Comparison of ENCODE assay signal across 8 mouse cellular contexts in genomic region chr5:140704378-140705251, GRCm38 (mm10). TPM values are rescaled to one million over a fixed set of nuclear protein-coding genes. Genes with fewer than 3 reads are reported as not detected.
A peak's percentile ranks its signal among the peaks of the same experiment; 100 is the strongest.
DNase-seq lines count a peak whose midpoint lies in the region; ATAC-seq and TF ChIP-seq lines count a peak whose summit lies in the region.

Brat1 (plus strand) TSS chr5:140705011.

- peaks cover 0 to 20% of the 10 kb centered on the region in 2 experiments; a peak in 2 of 4 replicates for H3K36me3 ChIP-seq in MEL (ENCODE audit: control insufficient read depth in 1 of 2, insufficient read depth in 2 of 2, low read length in 2 of 2)
- H3K36me3 ChIP-seq in forebrain, postnatal 0 days (ENCODE audit: insufficient read depth): peaks cover 4% of the 10 kb centered on the region; the same call in 1 of the 2 replicates
- H3K36me3 ChIP-seq in lung, embryonic 15.5 days: peaks cover 15% of the 10 kb centered on the region; the same call in 1 of the 2 replicates

- peak; percentile 100 for DNase-seq in MEL (ENCODE audit: low read depth, low spot score)
- DNase-seq in cerebellum, adult 2 months: peak; percentile 100
- peak; percentile 99 for DNase-seq in forebrain, postnatal 0 days
- peak; percentile 100 for DNase-seq in heart, postnatal 4 days
- DNase-seq in layer of hippocampus, adult 8-10 months (ENCODE audit: low spot score in 2 of 2): peak; percentile 100
- DNase-seq in ovary, adult 18-20 months (ENCODE audit: low spot score): peak; percentile 100
- DNase-seq in thymus, postnatal 0 days (ENCODE audit: low spot score): peak; percentile 100

- under 1% methylated on average over 69 of the region's 69 CpGs for WGBS in cerebellum, adult 2 months
- 2% methylated on average over 68 of the region's 69 CpGs for WGBS in forebrain, postnatal 0 days
- WGBS in lung, embryonic 15.5 days: under 1% methylated on average over 69 of the region's 69 CpGs

- no peak for TF ChIP-seq CTCF in MEL (IDR thresholded peaks at IDR 0.05 in 2 of 3, conservative IDR thresholded peaks at IDR 0.05 in 1 of 3; ENCODE audit: control insufficient read depth in 1 of 3, insufficient read depth in 1 of 3, low read depth in 2 of 3, low read length in 3 of 3, poor library complexity in 1 of 3, severe bottlenecking in 1 of 3)
- TF ChIP-seq CTCF in cerebellum, adult 2 months (IDR thresholded peaks at IDR 0.05; ENCODE audit: borderline replicate concordance, insufficient read depth, low read depth, low read length): no peak
- TF ChIP-seq CTCF in forebrain, postnatal 0 days (IDR thresholded peaks at IDR 0.05; ENCODE audit: low read depth): peak; percentile 7; the same call in 1 of the 2 replicates

- H3K79me2 ChIP-seq in MEL (ENCODE audit: control insufficient read depth, insufficient read depth, low read length, poor library complexity): peaks cover 4% of the 10 kb centered on the region; the same call in 1 of the 2 replicates

- peak; percentile 78 to 86 for TF ChIP-seq POLR2A in MEL (IDR thresholded peaks at IDR 0.05; ENCODE audit: control insufficient read depth in 1 of 2, insufficient read depth in 1 of 2, low read depth in 1 of 2, low read length in 2 of 2, poor library complexity in 1 of 2)
- TF ChIP-seq POLR2A in cerebellum, adult 2 months (IDR thresholded peaks at IDR 0.05; ENCODE audit: borderline replicate concordance, insufficient read depth, low read length): peak; percentile 90

- peak within 1 kb of the TSS; percentile 88 for H3K27ac ChIP-seq in MEL (ENCODE audit: control insufficient read depth, low read depth, low read length)
- H3K27ac ChIP-seq in cerebellum, adult 2 months (ENCODE audit: insufficient read depth, low read length): peak within 1 kb of the TSS; percentile 40
- peak within 1 kb of the TSS; percentile 87 for H3K27ac ChIP-seq in forebrain, postnatal 0 days (ENCODE audit: low read depth, low read length)
- H3K27ac ChIP-seq in lung, embryonic 15.5 days: peak within 1 kb of the TSS; percentile 95

- peak within 1 kb of the TSS; percentile 78 for H3K9ac ChIP-seq in MEL (ENCODE audit: control insufficient read depth, low read depth, low read length, poor library complexity, severe bottlenecking)
- H3K9ac ChIP-seq in forebrain, postnatal 0 days: peak within 1 kb of the TSS; percentile 72
- H3K9ac ChIP-seq in lung, embryonic 15.5 days: peak within 1 kb of the TSS; percentile 71

- no peaks in the 10 kb centered on the region for H3K9me3 ChIP-seq in MEL (replicated peaks; ENCODE audit: insufficient read depth, low read length)
- H3K9me3 ChIP-seq in forebrain, postnatal 0 days (ENCODE audit: low read length): no peaks in the 10 kb centered on the region
- H3K9me3 ChIP-seq in lung, embryonic 15.5 days: no peaks in the 10 kb centered on the region

- no peak for TF ChIP-seq EP300 in MEL (IDR thresholded peaks at IDR 0.05; ENCODE audit: low read depth in 1 of 2, low read length in 2 of 2)

- H3K27me3 ChIP-seq in MEL (ENCODE audit: control insufficient read depth in 1 of 2, insufficient read depth in 2 of 2, low read length in 2 of 2): no peaks in the 10 kb centered on the region
- no peaks in the 10 kb centered on the region for H3K27me3 ChIP-seq in cerebellum, adult 2 months (ENCODE audit: control insufficient read depth, insufficient read depth, low read length)
- no peaks in the 10 kb centered on the region for H3K27me3 ChIP-seq in forebrain, postnatal 0 days (ENCODE audit: insufficient read depth, low read length)
- H3K27me3 ChIP-seq in lung, embryonic 15.5 days: no peaks in the 10 kb centered on the region

- no peak for TF ChIP-seq RAD21 in MEL (IDR thresholded peaks at IDR 0.05; ENCODE audit: low read depth, low read length)

- peak within 1 kb of the TSS; percentile 84 for H3K4me2 ChIP-seq in forebrain, postnatal 0 days (ENCODE audit: low read depth)
- peak within 1 kb of the TSS; percentile 76 for H3K4me2 ChIP-seq in lung, embryonic 15.5 days

- ATAC-seq in forebrain, postnatal 0 days: peak; percentile 94
- ATAC-seq in lung, embryonic 15.5 days (ENCODE audit: borderline replicate concordance, extremely low read depth, low FRiP score, low TSS enrichment): peak; percentile 93

- H3K4me1 ChIP-seq in MEL (ENCODE audit: control insufficient read depth in 1 of 2, insufficient read depth in 2 of 2, low read length in 2 of 2): peaks cover 0 to 19% of the 10 kb centered on the region in 2 experiments; a peak in 3 of 4 replicates
- peaks cover 8% of the 10 kb centered on the region for H3K4me1 ChIP-seq in cerebellum, adult 2 months (ENCODE audit: control insufficient read depth, insufficient read depth, low read length)
- H3K4me1 ChIP-seq in forebrain, postnatal 0 days (ENCODE audit: insufficient read depth): peaks cover 11% of the 10 kb centered on the region
- H3K4me1 ChIP-seq in lung, embryonic 15.5 days: peaks cover 44% of the 10 kb centered on the region

- peak within 1 kb of the TSS; percentile 73 to 96 for H3K4me3 ChIP-seq in MEL (ENCODE audit: control insufficient read depth in 1 of 2, insufficient read depth in 1 of 2, low read depth in 2 of 2, low read length in 2 of 2)
- H3K4me3 ChIP-seq in cerebellum, adult 2 months (replicated peaks; ENCODE audit: insufficient read depth, low read depth, low read length): peak within 1 kb of the TSS; percentile 64
- peak within 1 kb of the TSS; percentile 71 for H3K4me3 ChIP-seq in forebrain, postnatal 0 days (ENCODE audit: low read depth, low read length)
- H3K4me3 ChIP-seq in lung, embryonic 15.5 days: peak within 1 kb of the TSS; percentile 58

TF ChIP-seq in MEL, 35 proteins besides CTCF, POLR2A, EP300 and RAD21 (continues in another document):
- no peak for TF ChIP-seq RCOR1 (IDR thresholded peaks at IDR 0.05; ENCODE audit: low read depth, low read length)
- peak; percentile 87 for TF ChIP-seq MYC (IDR thresholded peaks at IDR 0.05; ENCODE audit: low read depth, low read length)
- TF ChIP-seq UBTF (IDR thresholded peaks at IDR 0.05; ENCODE audit: borderline replicate concordance, insufficient read depth, low read depth, low read length): no peak
- no peak for TF ChIP-seq JUND (IDR thresholded peaks at IDR 0.05; ENCODE audit: low read depth, low read length)
- peak; percentile 95 for TF ChIP-seq USF1 (IDR thresholded peaks at IDR 0.05; ENCODE audit: low read depth, low read length)
- no peak for TF ChIP-seq TAL1 (IDR thresholded peaks at IDR 0.05; ENCODE audit: low read length)
- no peak for TF ChIP-seq MYB (IDR thresholded peaks at IDR 0.05; ENCODE audit: low read depth, low read length)
- no peak for TF ChIP-seq ZC3H11A (IDR thresholded peaks at IDR 0.05; ENCODE audit: low read depth, low read length)
- TF ChIP-seq POLR2AphosphoS5 (IDR thresholded peaks at IDR 0.05; ENCODE audit: borderline replicate concordance, low read depth, low read length): no peak
- TF ChIP-seq ZKSCAN1 (IDR thresholded peaks at IDR 0.05; ENCODE audit: low read depth, low read length): no peak
- TF ChIP-seq NELFE (IDR thresholded peaks at IDR 0.05; ENCODE audit: low read depth, low read length): peak; percentile 77
- TF ChIP-seq MAFK (IDR thresholded peaks at IDR 0.05; ENCODE audit: borderline replicate concordance, low read depth, low read length): no peak
- TF ChIP-seq HCFC1 (IDR thresholded peaks at IDR 0.05; ENCODE audit: low read depth, low read length): peak; percentile 84
- peak; percentile 71; the same call in 1 of the 2 replicates for TF ChIP-seq MAZ (IDR thresholded peaks at IDR 0.05; ENCODE audit: low read depth, low read length)
- peak; percentile 95 for TF ChIP-seq MXI1 (IDR thresholded peaks at IDR 0.05; ENCODE audit: low read depth, low read length)
- TF ChIP-seq ELF1 (IDR thresholded peaks at IDR 0.05; ENCODE audit: low read depth, low read length): peak; percentile 82
- TF ChIP-seq ETS1 (IDR thresholded peaks at IDR 0.05; ENCODE audit: low read depth, low read length): no peak
- TF ChIP-seq CHD2 (IDR thresholded peaks at IDR 0.05; ENCODE audit: low read length): no peak
- peak; percentile 90 for TF ChIP-seq MAX (IDR thresholded peaks at IDR 0.05; ENCODE audit: low read length)
- peak; percentile 78 for TF ChIP-seq POLR2AphosphoS2 (IDR thresholded peaks at IDR 0.05; ENCODE audit: low read length)
- no peak; the same call in 1 of the 2 replicates for TF ChIP-seq E2F4 (IDR thresholded peaks at IDR 0.05; ENCODE audit: borderline replicate concordance, low read depth, low read length)
- TF ChIP-seq ZNF384 (IDR thresholded peaks at IDR 0.05; ENCODE audit: low read depth, low read length): peak; percentile 93
- peak; percentile 46 for TF ChIP-seq NRF1 (IDR thresholded peaks at IDR 0.05; ENCODE audit: insufficient read depth, low read depth, low read length, poor library complexity, severe bottlenecking)
- TF ChIP-seq MEF2A (IDR thresholded peaks at IDR 0.05; ENCODE audit: extremely low read depth, insufficient replicate concordance, low read depth, low read length, poor library complexity, severe bottlenecking): no peak
- peak; percentile 46; the same call in 1 of the 2 replicates for TF ChIP-seq TCF12 (IDR thresholded peaks at IDR 0.05; ENCODE audit: low read depth, low read length)
- peak; percentile 71 for TF ChIP-seq ZMIZ1 (IDR thresholded peaks at IDR 0.05; ENCODE audit: low read depth, low read length)
- TF ChIP-seq SMC3 (IDR thresholded peaks at IDR 0.05; ENCODE audit: low read depth, low read length): no peak
- peak; percentile 57; the same call in 1 of the 2 replicates for TF ChIP-seq TBP (IDR thresholded peaks at IDR 0.05; ENCODE audit: low read depth, low read length)
- TF ChIP-seq GATA1 (IDR thresholded peaks at IDR 0.05; ENCODE audit: low read depth, low read length): no peak
- TF ChIP-seq USF2 (IDR thresholded peaks at IDR 0.05; ENCODE audit: borderline replicate concordance in 1 of 2, insufficient read depth in 1 of 2, low read depth in 1 of 2, low read length in 2 of 2): peak; percentile 38 to 86; a peak in 3 of 4 replicates

RNA-seq across cellular contexts. Expression of gene Brat1, which starts in this region (rescaled TPM):
- total RNA-seq in MEL (2012; rRNA removed): 11.6 and 13.7 TPM in 2 replicates
- 10 to 100 TPM in 1 of 2 experiments, not detected in 1; 14.2 TPM for polyA plus RNA-seq in MEL (2012; ENCODE audit: insufficient read depth in 1 of 2, insufficient read length in 2 of 2, low read depth in 1 of 2, low replicate concordance in 2 of 2, missing spikeins in 1 of 2)
- polyA plus RNA-seq in cerebellum, adult 2 months (2012; rRNA removed): 23.8 and 24.1 TPM in 2 replicates
- 30.0 and 39.1 TPM in 2 replicates for total RNA-seq in forebrain, postnatal 0 days (2014; rRNA removed)
- 15.8 and 17.4 TPM in 2 replicates for polyA plus RNA-seq in forebrain, postnatal 0 days (2015; fragmentation: Nextera tagmentation; extraction: Ambion mirVana)
- 1 to 10 TPM; 8.3 to 9.0 TPM for total RNA-seq in heart, postnatal 4 days (2021)
- total RNA-seq in layer of hippocampus, adult 8-10 months (2022): 10 to 100 TPM; 19.6 to 24.3 (median 22.0) TPM
- polyA plus RNA-seq in lung, embryonic 15.5 days (2015; fragmentation: Nextera tagmentation; extraction: Ambion mirVana): 22.6 and 24.2 TPM in 2 replicates
- 22.6 and 22.7 TPM in 2 replicates for polyA plus RNA-seq in thymus, postnatal 0 days (2015; fragmentation: Nextera tagmentation; extraction: Ambion mirVana)

Comparison
In these comparisons a context has a peak if more than half of its experiments do, and no peak if none do; other contexts are left out.
1. Peak in every context shown above with its lines: DNase-seq, ATAC-seq, H3K4me3 ChIP-seq and H3K27ac ChIP-seq.
2. H3K27ac ChIP-seq: peak in every context shown above with its lines; median percentile 95 in lung, embryonic 15.5 days; 88 in MEL; 87 in forebrain, postnatal 0 days; 40 in cerebellum, adult 2 months.